9 mouse cellular contexts compared by ENCODE assay signal in genomic region chr4:136781868-136782578, GRCm38 (mm10). TPM values are rescaled to one million over a fixed set of nuclear protein-coding genes. Genes with fewer than 3 reads are reported as not detected.
DNase-seq lines count a peak whose midpoint lies in the region; ATAC-seq and TF ChIP-seq lines count a peak whose summit lies in the region.
"Had no signal": no experiment of that assay in that cellular context is flagged by ENCODE, and none has a peak within 500 bp of the region (broad histone marks: within the 10 kb centered on the region; RNA-seq: fewer than 3 reads in every experiment).

No protein-coding gene starts in this region.

- no peak overlapping the region for H3K9ac ChIP-seq in heart, embryonic 12.5 days
- no peak overlapping the region for H3K9ac ChIP-seq in embryonic facial prominence, embryonic 12.5 days
- H3K9ac ChIP-seq in heart, postnatal 0 days (replicated peaks; ENCODE audit: low read depth, low read length) = no peak overlapping the region
- H3K9ac ChIP-seq: limb, embryonic 12.5 days had no signal

- no peaks in the 10 kb centered on the region for H3K9me3 ChIP-seq in heart, embryonic 12.5 days (replicated peaks)
- H3K9me3 ChIP-seq in embryonic facial prominence, embryonic 12.5 days = no peaks in the 10 kb centered on the region
- H3K9me3 ChIP-seq in heart, postnatal 0 days (replicated peaks; ENCODE audit: control insufficient read depth, low read length) = no peaks in the 10 kb centered on the region
- H3K9me3 ChIP-seq: limb, embryonic 12.5 days had no signal

- no peak overlapping the region for H3K27ac ChIP-seq in heart, embryonic 12.5 days (ENCODE audit: poor library complexity, severe bottlenecking)
- peak overlapping the region; percentile 82 for H3K27ac ChIP-seq in embryonic facial prominence, embryonic 12.5 days
- no peak overlapping the region for H3K27ac ChIP-seq in heart, postnatal 0 days (ENCODE audit: low read depth)

- DNase-seq in heart, adult 11 months = peak; percentile 98
- peak; percentile 71 for DNase-seq in adipocyte (ENCODE audit: low spot score)
- DNase-seq in heart, postnatal 0 days (ENCODE audit: low spot score) = peak; percentile 65
- peak; percentile 16 to 60 for DNase-seq in left cerebral cortex, postnatal 25 days (ENCODE audit: low spot score in 2 of 2)
- no peak for DNase-seq in yolk sac, embryonic 10.5 days (ENCODE audit: low spot score)

- no peaks in the 10 kb centered on the region for H3K36me3 ChIP-seq in heart, embryonic 12.5 days
- H3K36me3 ChIP-seq in embryonic facial prominence, embryonic 12.5 days = no peaks in the 10 kb centered on the region
- H3K36me3 ChIP-seq in heart, postnatal 0 days (replicated peaks; ENCODE audit: control insufficient read depth, insufficient read depth, low read length) = no peaks in the 10 kb centered on the region
- H3K36me3 ChIP-seq: limb, embryonic 12.5 days had no signal

- ATAC-seq in heart, embryonic 12.5 days (ENCODE audit: insufficient number of reproducible peaks, low FRiP score) = no peak
- no peak for ATAC-seq in embryonic facial prominence, embryonic 12.5 days (ENCODE audit: insufficient number of reproducible peaks, insufficient read depth, low FRiP score, low TSS enrichment)
- peak; percentile 40 for ATAC-seq in heart, postnatal 0 days (ENCODE audit: insufficient read depth, low read depth)
- ATAC-seq in inflammation-experienced regulatory T-cells, adult 6 months = no peak

- H3K27me3 ChIP-seq in heart, embryonic 12.5 days (replicated peaks) = peaks cover 15% of the 10 kb centered on the region
- H3K27me3 ChIP-seq in embryonic facial prominence, embryonic 12.5 days = no peaks in the 10 kb centered on the region
- 0 out of 2 replicates have a peak, but pooled peaks cover 4% of the 10 kb centered on the region for H3K27me3 ChIP-seq in heart, postnatal 0 days (ENCODE audit: control insufficient read depth, insufficient read depth, low read length)
- H3K27me3 ChIP-seq: limb, embryonic 12.5 days had no signal

- intact Hi-C loops in left cerebral cortex, postnatal 25 days (cut with DNase I) = no loop called here

- no peak overlapping the region for H3K4me2 ChIP-seq in heart, embryonic 12.5 days
- H3K4me2 ChIP-seq in embryonic facial prominence, embryonic 12.5 days (replicated peaks) = no peak overlapping the region
- no peak overlapping the region for H3K4me2 ChIP-seq in heart, postnatal 0 days (ENCODE audit: low read depth, low read length)
- H3K4me2 ChIP-seq: limb, embryonic 12.5 days had no signal

- TF ChIP-seq CTCF in heart, postnatal 0 days (IDR thresholded peaks at IDR 0.05; ENCODE audit: low read depth) = no peak

- WGBS in heart, embryonic 12.5 days = 77% methylated on average over 13 of the region's 13 CpGs
- WGBS in embryonic facial prominence, embryonic 12.5 days = 86% methylated on average over 13 of the region's 13 CpGs
- 64% methylated on average over 13 of the region's 13 CpGs for WGBS in heart, postnatal 0 days

- no peak for TF ChIP-seq EP300 in heart, postnatal 0 days (IDR thresholded peaks at IDR 0.05; ENCODE audit: low read depth)

- peaks cover 34% of the 10 kb centered on the region for H3K4me1 ChIP-seq in heart, embryonic 12.5 days (replicated peaks)
- peaks cover 79% of the 10 kb centered on the region for H3K4me1 ChIP-seq in embryonic facial prominence, embryonic 12.5 days
- no peaks in the 10 kb centered on the region for H3K4me1 ChIP-seq in heart, postnatal 0 days (ENCODE audit: control insufficient read depth, insufficient read depth)

- no peak overlapping the region for H3K4me3 ChIP-seq in heart, embryonic 12.5 days
- no peak overlapping the region for H3K4me3 ChIP-seq in embryonic facial prominence, embryonic 12.5 days
- H3K4me3 ChIP-seq in heart, postnatal 0 days (ENCODE audit: low read depth, low read length) = no peak overlapping the region
- H3K4me3 ChIP-seq: limb, embryonic 12.5 days had no signal

RNA-seq across cellular contexts. Expression of gene Ephb2, which starts 53.8 kb away (rescaled TPM):
- polyA plus RNA-seq in heart, embryonic 12.5 days (2016; fragmentation: Nextera tagmentation; extraction: Ambion mirVana) = 1.5 and 2.1 TPM in 2 replicates
- polyA plus RNA-seq in embryonic facial prominence, embryonic 12.5 days (2016; fragmentation: Nextera tagmentation; extraction: Ambion mirVana) = 17.1 and 20.7 TPM in 2 replicates
- 6.4 and 10.2 TPM in 2 replicates for total RNA-seq in heart, postnatal 0 days (2014; rRNA removed; ENCODE audit: low replicate concordance)
- 0.19 and 0.23 TPM in 2 replicates for polyA plus RNA-seq in heart, postnatal 0 days (2015; fragmentation: Nextera tagmentation; extraction: Ambion mirVana)
- 10 to 100 TPM; 15.2 to 21.4 TPM for total RNA-seq in left cerebral cortex, postnatal 25 days (2021)
- under 1 TPM in 1 of 3 experiments, not detected in 2; 0.05 TPM for polyA plus RNA-seq in inflammation-experienced regulatory T-cells, adult 6 months (2017; shearing (Covaris generic))
